Mouse (Mus musculus) thymus, postnatal 4 days (tissue): Measurements from ENCODE around the gene Nek1.
A peak's percentile ranks its signal among the peaks of the same experiment; 100 is the strongest.
"Not testable (repeated sequence)": the region's sequence is repeated elsewhere in the genome, so short reads cannot be mapped to it uniquely, and the experiment has no call there.

Experiments
- DNase-seq: peaks from one replicate; pipeline ENCODE4 v3.0.0; 2021

The Nek1 gene

DNA sequence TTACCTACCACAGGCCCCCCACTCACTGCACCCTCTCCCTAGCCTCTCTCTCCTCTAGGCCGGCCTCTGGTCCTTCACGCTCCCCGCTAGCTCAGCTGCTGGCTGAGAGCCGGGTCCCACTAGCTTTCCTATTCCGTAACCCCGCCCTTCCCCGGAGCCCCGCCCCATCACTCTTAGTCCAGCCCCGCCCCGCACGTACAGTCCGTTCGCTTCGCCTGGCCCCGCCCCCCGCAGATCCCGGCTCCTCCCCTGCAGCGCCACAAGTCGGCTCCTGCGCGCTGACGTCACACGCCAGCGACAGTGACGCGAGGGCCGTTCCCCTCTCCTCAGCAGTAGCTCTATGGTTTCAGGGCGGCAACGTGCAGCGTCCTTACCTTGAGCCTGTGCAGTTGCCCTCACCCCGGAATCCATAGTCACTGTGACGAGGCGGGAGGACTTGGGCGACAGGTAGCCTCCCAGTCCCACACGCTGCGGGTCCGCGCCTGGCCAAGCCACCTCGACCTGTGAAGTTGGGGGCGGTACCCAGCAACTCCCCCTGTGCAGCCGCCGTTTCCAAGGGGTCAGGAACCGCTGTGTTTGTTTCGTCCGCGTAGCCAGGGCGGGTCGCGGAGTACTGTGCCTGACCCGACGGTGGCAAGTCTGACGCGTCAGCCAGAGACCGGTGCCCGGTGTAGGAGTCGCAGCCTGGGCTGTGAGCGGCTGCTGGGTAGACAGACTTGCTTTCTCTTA lies at the start of gene Nek1:
TSS of gene Nek1 (plus strand) at position 286 of the 729 bp plus-strand sequence.
- DNase-seq, result peak; percentile 100

DNA sequence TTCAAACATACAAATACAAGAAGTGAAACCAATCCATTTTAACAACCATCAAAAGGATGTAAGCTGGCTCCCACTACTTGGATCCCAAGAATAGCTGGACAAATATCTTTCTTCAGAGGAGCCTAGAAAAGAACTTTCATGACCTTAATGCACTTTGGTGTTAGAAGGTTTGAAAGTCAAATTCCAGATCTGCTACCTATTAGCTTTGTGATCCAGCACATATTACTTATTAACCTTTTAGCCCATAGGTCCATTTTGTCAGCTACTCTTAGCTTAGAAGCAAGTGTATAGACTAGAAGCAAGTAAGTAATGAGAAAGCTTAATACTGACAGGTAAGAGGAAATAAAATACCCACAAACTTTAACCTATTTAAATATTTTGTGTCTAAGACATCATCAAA lies 45.5 kb upstream of the Nek1 start:
- no peak for DNase-seq

DNA sequence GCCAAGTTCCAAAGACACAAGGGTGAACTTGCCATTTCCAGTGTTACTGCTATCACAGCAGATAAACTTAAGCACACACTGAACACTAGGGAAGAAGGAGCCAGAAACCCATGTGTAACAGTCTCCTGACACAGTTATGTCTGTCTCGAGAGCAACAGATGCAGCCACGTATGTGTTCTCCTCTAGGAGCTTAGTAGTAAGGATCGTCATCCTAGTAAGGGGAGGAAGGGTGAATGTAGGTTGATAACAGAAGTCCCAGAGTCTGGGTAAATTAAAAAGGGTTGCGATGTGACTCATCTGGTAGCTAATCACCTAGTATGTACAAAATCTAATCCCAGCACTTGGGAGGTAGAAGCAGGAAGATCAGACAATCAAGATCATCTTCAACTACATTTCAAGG lies 43.1 kb upstream of the Nek1 start:
- DNase-seq, result no peak

DNA sequence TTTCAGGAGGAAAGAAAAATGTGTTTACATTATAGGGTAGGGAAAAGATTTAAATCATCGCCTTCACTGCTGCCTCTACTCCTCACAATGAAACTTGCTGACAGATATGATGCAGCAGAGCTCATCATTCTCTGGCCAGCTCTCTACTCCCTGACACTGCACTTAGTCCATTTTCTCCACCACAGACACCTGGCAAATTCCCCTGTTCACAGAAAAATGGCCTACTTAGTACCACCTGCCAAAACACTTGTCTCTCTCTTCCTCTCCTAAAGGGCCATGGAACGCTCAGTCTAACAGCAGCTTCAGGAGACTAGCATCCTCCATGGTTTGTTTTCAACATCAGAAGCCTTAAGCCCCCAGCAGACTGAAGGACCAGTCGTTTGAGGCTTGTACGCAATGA lies 41.7 kb upstream of the Nek1 start:
- no peak for DNase-seq

DNA sequence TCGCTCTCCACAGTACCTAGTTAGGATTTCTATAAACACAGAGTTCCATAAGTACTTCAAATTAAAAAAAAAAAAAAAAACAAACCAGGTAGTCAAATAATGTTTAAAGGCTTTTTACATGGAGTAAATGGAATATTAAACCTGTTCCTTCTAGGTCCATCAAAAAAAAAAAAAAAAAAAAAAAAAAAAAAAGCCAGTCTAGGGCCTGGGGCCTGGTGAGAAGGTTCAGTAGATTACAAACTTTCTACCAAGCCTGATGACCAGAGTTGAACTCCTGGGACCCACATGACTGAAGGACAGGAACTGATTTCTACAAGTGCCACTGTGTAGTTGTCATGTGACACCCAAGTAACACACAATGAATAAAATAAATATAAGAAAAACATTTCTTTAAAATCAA lies 41.2 kb upstream of the Nek1 start:
- DNase-seq, result no peak

DNA sequence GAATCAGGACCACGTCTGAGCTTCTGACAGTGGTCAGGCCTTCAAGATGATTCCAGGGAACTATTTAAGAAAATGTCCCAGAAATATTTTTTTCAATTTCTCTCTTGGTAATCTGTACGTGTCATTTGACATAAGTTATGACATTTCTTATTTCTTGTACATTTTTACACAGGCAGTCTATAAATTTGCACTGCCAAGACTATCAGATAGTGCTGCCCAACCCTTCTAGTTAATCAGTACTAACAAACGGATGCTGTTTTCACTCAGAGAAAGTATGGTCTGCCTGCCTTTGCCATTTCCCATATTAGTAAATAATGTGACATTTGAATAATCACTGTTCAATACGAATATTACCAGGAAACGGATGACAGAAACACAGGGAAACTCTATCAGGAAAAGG lies 40.2 kb upstream of the Nek1 start:
- DNase-seq, result no peak

DNA sequence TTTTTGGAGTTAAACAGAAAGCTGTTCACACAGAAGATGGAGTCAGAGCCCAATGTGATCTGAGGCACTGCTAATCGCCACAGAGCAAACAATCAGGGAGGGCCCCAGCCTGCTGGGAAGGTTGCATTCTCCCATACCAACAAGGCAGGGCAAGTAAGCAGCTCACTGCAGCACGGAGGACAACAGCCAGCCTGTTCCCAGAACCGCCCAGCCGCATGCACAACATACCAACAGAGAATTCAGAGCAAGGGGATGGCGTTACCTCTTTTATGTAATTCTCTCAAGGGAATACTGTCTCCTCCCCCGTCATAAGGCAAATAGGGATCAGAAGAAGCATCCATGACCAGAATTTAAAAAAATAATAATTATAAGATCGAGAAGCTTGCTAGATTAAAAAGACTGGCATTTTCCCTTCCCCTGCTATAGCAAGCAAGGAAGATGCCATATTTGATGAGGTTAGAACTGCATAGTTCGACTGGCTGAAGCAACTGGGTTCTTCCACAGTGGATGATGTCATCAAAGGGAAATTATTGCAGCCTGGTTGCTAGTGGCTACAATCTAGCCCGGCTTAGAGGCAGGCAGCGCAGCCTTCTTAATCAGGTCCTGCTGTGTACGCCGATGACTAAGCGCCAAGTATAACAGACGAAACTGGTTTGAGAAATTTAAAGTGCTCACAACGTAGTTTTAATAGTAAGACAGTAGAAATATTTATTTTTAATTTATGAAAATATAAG lies 38.5 kb upstream of the Nek1 start:
- DNase-seq, result no peak

DNA sequence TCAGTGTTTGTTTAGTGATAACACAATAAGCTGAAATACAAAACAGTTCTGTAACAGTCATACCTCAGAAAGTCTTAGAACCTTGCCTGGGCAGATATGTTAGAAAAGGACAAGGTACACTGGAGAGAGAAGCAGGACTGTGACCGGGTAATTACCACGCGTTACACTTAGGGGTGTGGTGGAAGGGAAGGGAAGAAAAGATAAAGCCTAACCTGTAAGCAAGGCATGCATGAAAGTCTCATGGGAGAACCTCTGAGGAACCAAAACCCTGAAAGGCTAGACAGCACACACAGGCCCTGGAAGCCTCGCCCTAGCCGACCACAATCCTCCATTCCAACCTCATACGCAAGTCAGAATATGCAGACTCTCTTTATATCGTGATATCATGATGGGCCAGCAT lies 36.1 kb upstream of the Nek1 start:
- DNase-seq, result no peak

DNA sequence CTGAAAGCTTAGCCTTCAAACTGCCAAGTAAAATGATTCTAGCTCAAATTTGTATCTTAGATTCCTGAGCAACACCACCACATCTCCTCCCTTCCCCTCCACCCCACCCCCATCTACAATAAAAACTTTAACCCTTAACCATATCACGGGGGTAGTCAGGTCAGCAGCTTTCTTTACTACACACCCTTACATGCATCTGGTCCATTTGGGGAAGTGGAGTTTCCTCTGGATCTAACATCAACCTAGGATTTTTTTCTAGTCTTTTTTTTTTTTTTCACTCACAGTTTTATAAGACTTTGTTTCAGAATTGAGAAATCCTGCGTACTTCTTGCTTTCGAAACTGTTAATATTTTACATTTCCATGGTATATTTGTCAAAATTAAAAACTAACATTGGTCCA lies 30.2 kb upstream of the Nek1 start:
- DNase-seq, result no peak

DNA sequence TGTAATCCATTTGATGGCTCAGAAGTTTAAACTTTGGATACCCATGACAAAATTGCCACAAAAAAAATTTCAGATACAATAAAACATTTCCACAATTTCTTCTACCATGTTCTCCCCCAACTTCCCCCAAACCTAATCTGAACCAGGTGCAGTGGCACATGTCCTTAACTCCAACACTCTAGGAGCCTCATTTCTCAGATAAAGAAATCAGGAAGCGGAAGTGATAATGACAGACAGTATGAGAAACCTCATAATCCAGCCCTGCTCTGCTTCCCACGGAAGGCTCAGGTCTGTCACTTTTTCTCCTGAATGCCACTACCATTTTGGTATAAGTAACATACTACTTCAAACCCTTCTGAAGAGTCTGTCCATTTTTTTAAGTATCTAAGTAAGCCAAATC lies 29.1 kb upstream of the Nek1 start:
- no peak for DNase-seq

GRCm38 (mm10) chr8:60964518-60964917 lies 28.5 kb upstream of the Nek1 start:
- DNase-seq, result no peak

DNA sequence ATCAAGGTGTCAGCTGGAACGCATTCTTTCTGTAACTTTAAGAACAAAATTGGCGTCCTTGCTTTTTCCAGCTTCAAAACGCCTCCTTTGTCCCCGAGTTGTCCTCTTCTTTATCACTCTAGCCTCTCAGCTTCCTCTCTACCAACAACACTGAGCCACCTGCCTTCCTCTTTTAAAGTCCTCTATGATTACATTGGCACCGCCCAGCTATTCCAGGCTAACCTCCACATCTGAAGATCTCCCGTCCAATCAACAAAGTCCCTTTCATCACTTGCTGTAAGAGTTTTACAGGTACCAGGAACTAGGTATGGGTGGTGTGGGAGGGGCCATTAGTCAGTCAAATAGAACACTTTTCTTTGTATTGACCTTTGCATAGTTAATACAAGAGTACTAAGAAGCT lies 27.7 kb upstream of the Nek1 start:
- DNase-seq, result no peak

GRCm38 (mm10) chr8:60965741-60966140 lies 27.3 kb upstream of the Nek1 start:
- no peak for DNase-seq

- DNase-seq, result no peak
These were observed 23.9 kb upstream of the Nek1 start for GRCm38 (mm10) chr8:60969091-60969490.

DNA sequence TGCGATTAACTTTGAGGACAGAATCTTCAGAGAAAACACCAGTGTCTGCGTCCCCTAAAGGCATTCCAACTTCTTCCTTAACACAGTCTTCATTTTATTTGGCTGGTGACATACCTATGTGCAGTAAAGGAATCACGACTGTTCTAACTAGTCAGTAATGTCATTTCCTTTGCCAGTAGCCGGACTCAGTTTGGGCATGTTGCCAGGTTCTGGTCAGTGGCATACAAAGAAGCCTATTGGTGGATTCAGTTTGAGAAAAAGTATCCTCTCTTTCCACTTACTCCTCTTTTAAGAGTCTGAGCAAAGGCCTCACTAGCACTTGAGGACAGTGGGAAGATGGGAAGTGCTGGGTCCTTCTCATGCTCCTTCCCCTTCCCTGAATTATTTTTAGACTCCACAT lies 21.2 kb upstream of the Nek1 start:
- DNase-seq, result no peak

DNA sequence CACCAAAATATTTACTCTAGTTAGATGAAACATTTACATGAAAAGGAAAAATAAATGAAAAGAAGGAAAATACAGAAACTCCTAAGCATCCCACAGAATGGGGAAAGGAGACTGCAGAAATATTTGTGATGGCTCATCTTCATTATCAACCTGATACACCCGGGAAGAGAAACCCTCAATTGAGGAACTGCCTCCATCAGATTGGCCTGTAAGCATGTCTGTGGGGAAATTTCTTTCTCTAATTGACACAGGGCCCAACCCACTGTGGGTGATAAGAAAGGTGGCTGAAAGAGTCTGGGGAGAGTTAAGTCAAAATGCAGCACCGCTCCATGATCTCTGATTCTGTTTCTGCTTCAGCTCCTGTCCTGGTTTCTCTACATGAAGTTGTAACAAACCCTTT lies 19.5 kb upstream of the Nek1 start:
- no peak for DNase-seq

- DNase-seq, result no peak
These were observed 18.2 kb upstream of the Nek1 start for GRCm38 (mm10) chr8:60974837-60975236.

GRCm38 (mm10) chr8:60976818-60977217 lies 16.2 kb upstream of the Nek1 start:
- no peak for DNase-seq

DNA sequence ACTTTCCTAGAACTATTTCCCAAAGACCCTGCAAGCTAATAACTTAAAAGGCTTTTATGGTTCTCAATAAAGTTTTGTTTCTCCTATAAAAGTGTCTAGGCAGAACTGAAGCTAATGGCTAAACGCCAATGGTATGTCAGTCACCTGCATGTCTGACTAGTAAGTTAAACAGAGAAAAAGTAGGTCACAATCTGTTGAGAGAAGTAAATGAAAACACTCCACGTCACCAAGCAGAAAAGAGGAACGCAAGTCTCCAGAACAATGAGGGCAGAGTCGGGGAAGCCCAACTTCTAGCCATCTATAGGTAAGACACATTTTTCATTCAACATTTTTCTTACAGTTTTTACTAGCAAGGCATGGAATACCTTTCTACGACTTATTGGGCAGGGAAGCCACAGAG lies 14.5 kb upstream of the Nek1 start:
- DNase-seq, result no peak

DNA sequence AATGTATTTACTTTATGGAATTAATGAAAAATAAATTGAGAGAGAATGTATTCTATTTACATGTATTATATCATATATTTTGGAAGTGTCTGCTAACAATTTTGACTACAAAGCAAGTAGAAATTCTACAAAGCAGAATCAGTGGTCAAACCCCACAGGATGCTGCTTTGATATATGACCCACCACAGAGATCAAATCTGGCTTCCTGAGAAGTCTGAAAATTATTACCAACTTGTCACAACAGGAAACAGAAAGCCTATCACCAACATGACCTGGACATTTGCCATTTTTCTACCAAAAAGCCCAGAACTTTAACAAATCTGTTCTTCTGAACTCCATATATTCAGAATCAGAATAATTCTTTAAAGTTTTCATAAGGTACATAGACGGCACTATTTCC lies 11.6 kb upstream of the Nek1 start:
- DNase-seq, result no peak

- peak; percentile 99 for DNase-seq
These were observed 10.0 kb upstream of the Nek1 start, which contains the start of gene Clcn3 for GRCm38 (mm10) chr8:60982701-60983687. Gene Clcn3, minus strand, starts transcription at chr8:60983300.

GRCm38 (mm10) chr8:60983688-60984079 lies 9.3 kb upstream of the Nek1 start:
- peak; percentile 62 for DNase-seq

GRCm38 (mm10) chr8:60984260-60985010 lies 8.6 kb upstream of the Nek1 start:
- DNase-seq, result not testable (repeated sequence)
